Mouse (Mus musculus): ENCODE results near the gene Bach1. TPM values are rescaled to one million over a fixed set of nuclear protein-coding genes. Genes with fewer than 3 reads are reported as not detected.

Gene Bach1
- polyA plus RNA-seq, 1 experiment from 2014 or later = 9.8 TPM

- WGBS = 59% methylated on average over 20 of the region's 20 CpGs
- Histone ChIP-seq H3K36me3 (ENCODE audit: control insufficient read depth, insufficient read depth) (peaks cover 18% of the 10 kb centered on the region), H3K4me1 (ENCODE audit: control insufficient read depth, insufficient read depth, low read length) (peaks cover 21% of the 10 kb centered on the region), H3K27ac (ENCODE audit: low read length) (0 out of 2 replicates have a peak overlapping the region, but pooled peaks have one; percentile 16), H3K4me2 (ENCODE audit: low read depth, low read length) (peak overlapping the region; percentile 26), H3K4me3 (ENCODE audit: low read length) (0 out of 2 replicates have a peak overlapping the region, but pooled peaks have one; percentile 1), H3K27me3 (ENCODE audit: control insufficient read depth, insufficient read depth, low read length) (no peaks in the 10 kb centered on the region), H3K9me3 (replicated peaks; ENCODE audit: control insufficient read depth, low read length) (no peaks in the 10 kb centered on the region), H3K9ac (ENCODE audit: low read length) (peak overlapping the region; percentile 26; the same call in 1 of the 2 replicates)
- ATAC-seq (replicated peaks; ENCODE audit: extremely low read depth, insufficient read depth, low FRiP score) = no peak
Observed at GRCm38 (mm10) chr16:87729469-87729868, 30.7 kb downstream of the Bach1 start.

DNA sequence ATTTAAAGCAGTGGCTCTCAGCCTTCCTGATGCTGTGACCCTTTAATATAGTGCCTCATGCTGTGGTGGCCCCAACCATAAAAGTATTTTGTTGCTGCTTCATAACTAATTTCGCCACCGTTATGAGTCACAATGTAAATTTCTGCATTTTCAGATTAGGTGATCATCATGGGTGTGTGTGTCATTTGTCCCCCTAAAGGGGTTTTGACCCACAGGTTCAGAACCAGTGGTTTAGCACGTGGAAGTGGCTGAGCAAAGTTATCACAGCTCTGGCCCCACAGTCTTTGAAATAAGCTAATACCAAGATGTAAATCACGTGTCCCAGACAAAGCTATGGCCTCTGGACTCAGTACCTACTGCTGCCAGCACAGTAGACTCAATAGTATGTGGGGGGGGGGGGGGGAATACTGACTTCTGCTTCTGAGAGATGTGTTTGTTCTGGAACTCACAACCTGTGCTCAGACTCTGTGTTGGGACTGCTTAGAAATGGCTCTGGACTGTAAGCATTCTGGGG lies 36.2 kb downstream of the Bach1 start:
- H3K4me2 ChIP-seq (ENCODE audit: low read depth, low read length) = no peak overlapping the region
- peaks cover 7% of the 10 kb centered on the region for H3K4me1 ChIP-seq (ENCODE audit: control insufficient read depth, insufficient read depth, low read length)
- ATAC-seq (replicated peaks; ENCODE audit: extremely low read depth, insufficient read depth, low FRiP score) = no peak
- WGBS = 83% methylated on average over 4 of the region's 4 CpGs
- H3K36me3 ChIP-seq (ENCODE audit: control insufficient read depth, insufficient read depth) = peaks cover 10% of the 10 kb centered on the region
- H3K9me3 ChIP-seq (replicated peaks; ENCODE audit: control insufficient read depth, low read length) = no peaks in the 10 kb centered on the region
- H3K9ac ChIP-seq (ENCODE audit: low read length) = no peak overlapping the region
- H3K27me3 ChIP-seq (ENCODE audit: control insufficient read depth, insufficient read depth, low read length) = no peaks in the 10 kb centered on the region
- no peak overlapping the region for H3K27ac ChIP-seq (ENCODE audit: low read length)
- no peak overlapping the region for H3K4me3 ChIP-seq (ENCODE audit: low read length)

GRCm38 (mm10) chr16:87736106-87736505 lies 37.4 kb downstream of the Bach1 start:
- ATAC-seq (replicated peaks; ENCODE audit: extremely low read depth, insufficient read depth, low FRiP score) = no peak
- H3K4me1 ChIP-seq (ENCODE audit: control insufficient read depth, insufficient read depth, low read length) = peaks cover 7% of the 10 kb centered on the region
- WGBS = 56% methylated on average over 11 of the region's 11 CpGs

DNA sequence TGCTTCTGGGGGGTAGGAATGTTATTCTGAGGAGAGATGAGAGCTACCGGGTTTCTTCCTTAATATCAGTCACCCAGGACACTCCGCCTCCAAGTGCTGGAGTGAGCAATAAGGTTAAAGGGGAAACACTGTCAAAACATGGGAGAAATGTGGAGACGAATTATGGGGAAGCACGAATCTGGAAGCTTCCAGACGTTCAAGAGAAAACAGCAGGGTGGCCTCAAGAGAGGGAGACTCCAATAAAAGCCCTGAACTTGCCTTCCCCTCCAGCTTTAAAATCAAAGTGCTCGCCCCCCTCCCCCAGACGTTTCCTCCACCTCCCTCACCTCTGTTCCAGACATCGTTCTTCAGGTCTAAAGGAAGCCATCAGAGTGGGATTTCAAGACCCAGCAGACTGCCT lies 38.6 kb downstream of the Bach1 start:
- Histone ChIP-seq H3K4me2 (ENCODE audit: low read depth, low read length) (no peak overlapping the region), H3K27me3 (ENCODE audit: control insufficient read depth, insufficient read depth, low read length) (no peaks in the 10 kb centered on the region), H3K36me3 (ENCODE audit: control insufficient read depth, insufficient read depth) (no peaks in the 10 kb centered on the region), H3K4me3 (ENCODE audit: low read length) (no peak overlapping the region), H3K27ac (ENCODE audit: low read length) (no peak overlapping the region), H3K9me3 (replicated peaks; ENCODE audit: control insufficient read depth, low read length) (no peaks in the 10 kb centered on the region), H3K4me1 (ENCODE audit: control insufficient read depth, insufficient read depth, low read length) (peaks cover 7% of the 10 kb centered on the region), H3K9ac (ENCODE audit: low read length) (no peak overlapping the region)
- no peak for ATAC-seq (replicated peaks; ENCODE audit: extremely low read depth, insufficient read depth, low FRiP score)
- 66% methylated on average over 8 of the region's 8 CpGs for WGBS

More at GRCm38 (mm10) chr16:87736106-87736505, 37.4 kb downstream of the Bach1 start:
- H3K4me3 ChIP-seq (ENCODE audit: low read length) = no peak overlapping the region
- no peak overlapping the region for H3K4me2 ChIP-seq (ENCODE audit: low read depth, low read length)
- H3K27ac ChIP-seq (ENCODE audit: low read length) = no peak overlapping the region
- H3K9me3 ChIP-seq (replicated peaks; ENCODE audit: control insufficient read depth, low read length) = no peaks in the 10 kb centered on the region
- H3K36me3 ChIP-seq (ENCODE audit: control insufficient read depth, insufficient read depth) = no peaks in the 10 kb centered on the region
- no peaks in the 10 kb centered on the region for H3K27me3 ChIP-seq (ENCODE audit: control insufficient read depth, insufficient read depth, low read length)
- no peak overlapping the region for H3K9ac ChIP-seq (ENCODE audit: low read length)

DNA sequence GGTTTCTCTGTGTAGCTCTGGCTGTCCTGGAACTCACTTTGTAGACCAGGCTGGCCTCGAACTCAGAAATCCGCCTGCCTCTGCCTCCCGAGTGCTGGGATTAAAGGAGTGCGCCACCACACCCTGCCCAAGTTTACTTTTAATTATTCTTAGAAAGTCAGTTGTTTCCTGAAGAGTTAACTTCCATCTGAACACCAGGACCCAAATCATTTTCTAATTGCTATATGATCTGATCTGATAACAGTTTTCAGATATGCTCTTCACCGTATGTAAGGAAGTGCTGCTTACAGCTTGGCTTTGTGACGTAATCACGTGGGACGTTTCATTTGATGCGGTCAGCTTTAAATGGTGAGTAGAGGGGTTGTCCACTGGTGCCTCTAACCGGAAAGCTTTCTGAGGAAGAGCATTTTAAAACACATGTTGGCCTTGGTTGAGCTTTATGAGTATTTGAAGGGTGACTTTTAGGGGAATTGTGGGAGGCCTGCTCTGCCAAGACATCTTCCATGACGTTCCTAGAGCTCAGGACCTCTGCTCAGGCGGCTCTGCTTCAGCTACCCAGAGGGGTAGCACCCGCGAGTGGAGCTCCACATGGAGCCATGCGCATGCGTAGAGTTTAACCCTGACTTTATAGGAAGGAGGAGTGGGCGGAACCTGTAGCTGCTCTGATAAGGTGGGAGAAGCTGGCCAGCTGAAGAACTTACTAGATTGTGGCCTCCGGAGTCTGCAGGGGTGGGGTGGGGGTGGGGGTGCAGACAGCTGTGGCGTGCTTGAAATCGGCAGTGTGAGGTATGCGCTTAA lies 39.3 kb downstream of the Bach1 start:
- ATAC-seq (replicated peaks; ENCODE audit: extremely low read depth, insufficient read depth, low FRiP score) = no peak

GRCm38 (mm10) chr16:87741034-87741715 lies 42.4 kb downstream of the Bach1 start:
- no peak overlapping the region for H3K4me2 ChIP-seq (ENCODE audit: low read depth, low read length)

More for the DNA sequence above, 39.3 kb downstream of the Bach1 start:
- no peaks in the 10 kb centered on the region for H3K9me3 ChIP-seq (replicated peaks; ENCODE audit: control insufficient read depth, low read length)
- H3K4me3 ChIP-seq (ENCODE audit: low read length) = no peak overlapping the region
- WGBS = 70% methylated on average over 21 of the region's 21 CpGs
- no peaks in the 10 kb centered on the region for H3K36me3 ChIP-seq (ENCODE audit: control insufficient read depth, insufficient read depth)
- peaks cover 7% of the 10 kb centered on the region for H3K4me1 ChIP-seq (ENCODE audit: control insufficient read depth, insufficient read depth, low read length)
- H3K27me3 ChIP-seq (ENCODE audit: control insufficient read depth, insufficient read depth, low read length) = no peaks in the 10 kb centered on the region
- H3K27ac ChIP-seq (ENCODE audit: low read length) = no peak overlapping the region
- H3K4me2 ChIP-seq (ENCODE audit: low read depth, low read length) = 0 out of 2 replicates have a peak overlapping the region, but pooled peaks have one; percentile 20
- H3K9ac ChIP-seq (ENCODE audit: low read length) = no peak overlapping the region

GRCm38 (mm10) chr16:87743661-87744060 lies 44.9 kb downstream of the Bach1 start:
- no peak overlapping the region for H3K9ac ChIP-seq (ENCODE audit: low read length)
- H3K4me3 ChIP-seq (ENCODE audit: low read length) = no peak overlapping the region
- 78% methylated on average over 3 of the region's 3 CpGs for WGBS
- no peak overlapping the region for H3K27ac ChIP-seq (ENCODE audit: low read length)
- no peak for ATAC-seq (replicated peaks; ENCODE audit: extremely low read depth, insufficient read depth, low FRiP score)
- no peaks in the 10 kb centered on the region for H3K27me3 ChIP-seq (ENCODE audit: control insufficient read depth, insufficient read depth, low read length)
- no peak overlapping the region for H3K4me2 ChIP-seq (ENCODE audit: low read depth, low read length)
- peaks cover 3% of the 10 kb centered on the region; the same call in 1 of the 2 replicates for H3K9me3 ChIP-seq (replicated peaks; ENCODE audit: control insufficient read depth, low read length)
- no peaks in the 10 kb centered on the region; the same call in 1 of the 2 replicates for H3K4me1 ChIP-seq (ENCODE audit: control insufficient read depth, insufficient read depth, low read length)
- H3K36me3 ChIP-seq (ENCODE audit: control insufficient read depth, insufficient read depth) = no peaks in the 10 kb centered on the region

More at GRCm38 (mm10) chr16:87741034-87741715, 42.4 kb downstream of the Bach1 start:
- Histone ChIP-seq H3K4me1 (ENCODE audit: control insufficient read depth, insufficient read depth, low read length) (no peaks in the 10 kb centered on the region; the same call in 1 of the 2 replicates), H3K9ac (ENCODE audit: low read length) (no peak overlapping the region), H3K36me3 (ENCODE audit: control insufficient read depth, insufficient read depth) (no peaks in the 10 kb centered on the region), H3K4me3 (ENCODE audit: low read length) (no peak overlapping the region), H3K27me3 (ENCODE audit: control insufficient read depth, insufficient read depth, low read length) (no peaks in the 10 kb centered on the region), H3K9me3 (replicated peaks; ENCODE audit: control insufficient read depth, low read length) (no peaks in the 10 kb centered on the region), H3K27ac (ENCODE audit: low read length) (no peak overlapping the region)
- 83% methylated on average over 9 of the region's 9 CpGs for WGBS
- ATAC-seq (replicated peaks; ENCODE audit: extremely low read depth, insufficient read depth, low FRiP score) = no peak

DNA sequence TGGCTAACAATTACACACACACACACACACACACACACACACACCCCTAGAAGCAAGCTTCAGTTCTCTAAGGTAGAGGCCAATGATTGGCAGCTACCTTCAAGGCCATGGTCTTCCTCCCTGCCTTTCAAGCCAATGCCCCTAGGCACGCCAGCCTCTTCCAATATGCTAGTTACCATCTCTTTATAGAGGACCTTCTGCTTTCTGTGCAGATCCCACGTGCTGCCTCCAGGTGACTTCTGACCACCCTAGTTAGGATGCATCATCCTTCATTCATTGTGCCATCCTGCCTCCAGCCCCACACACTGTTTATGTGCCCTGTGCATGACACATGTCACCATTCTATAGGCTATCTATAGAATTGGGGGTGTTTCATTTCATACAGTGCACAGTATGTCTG lies 45.6 kb downstream of the Bach1 start:
- H3K4me3 ChIP-seq (ENCODE audit: low read length) = no peak overlapping the region
- H3K4me2 ChIP-seq (ENCODE audit: low read depth, low read length) = no peak overlapping the region
- H3K9me3 ChIP-seq (replicated peaks; ENCODE audit: control insufficient read depth, low read length) = peaks cover 3% of the 10 kb centered on the region; the same call in 1 of the 2 replicates
- H3K27me3 ChIP-seq (ENCODE audit: control insufficient read depth, insufficient read depth, low read length) = no peaks in the 10 kb centered on the region
- no peaks in the 10 kb centered on the region for H3K36me3 ChIP-seq (ENCODE audit: control insufficient read depth, insufficient read depth)
- H3K4me1 ChIP-seq (ENCODE audit: control insufficient read depth, insufficient read depth, low read length) = no peaks in the 10 kb centered on the region
- no peak overlapping the region for H3K9ac ChIP-seq (ENCODE audit: low read length)
- ATAC-seq (replicated peaks; ENCODE audit: extremely low read depth, insufficient read depth, low FRiP score) = no peak
- H3K27ac ChIP-seq (ENCODE audit: low read length) = no peak overlapping the region
- 89% methylated on average over 2 of the region's 2 CpGs for WGBS
